Mouse (Mus musculus): ENCODE data around the gene Rbfox1. TPM values are rescaled to one million over a fixed set of nuclear protein-coding genes. Genes with fewer than 3 reads are reported as not detected.

Gene Rbfox1
- total RNA-seq, 2 experiments from 2014 or later = not detected

DNA sequence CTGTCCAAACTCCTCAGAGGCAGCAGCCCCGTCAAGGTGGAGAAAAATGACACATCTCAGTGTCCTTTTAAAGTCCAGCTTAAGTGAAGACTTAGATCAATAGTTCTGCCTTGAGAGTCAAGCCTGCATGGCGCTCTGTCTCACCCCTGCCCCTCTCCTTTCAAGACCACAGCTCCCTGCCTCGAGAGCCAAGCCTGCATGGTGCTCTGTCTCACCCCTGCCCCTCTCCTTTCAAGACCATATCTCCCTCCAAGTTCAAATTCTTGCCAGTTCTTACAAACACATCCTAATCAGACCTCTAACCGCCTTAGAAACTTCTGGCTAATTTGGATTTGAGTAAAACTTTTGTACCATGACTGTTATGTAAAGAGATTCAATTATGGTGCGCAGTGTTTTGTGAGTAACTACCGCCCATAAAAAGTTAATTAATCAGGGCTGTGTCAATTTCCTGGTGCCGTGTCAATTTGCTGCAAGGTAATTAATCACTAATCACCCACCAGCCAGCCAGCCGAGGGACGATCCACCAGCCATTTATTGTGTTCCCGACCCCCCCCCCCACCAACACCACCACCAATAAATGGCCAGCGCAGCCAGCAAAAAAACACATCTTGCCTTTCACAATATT, 1461.0 kb downstream of the Rbfox1 start:
- no peak for ATAC-seq (replicated peaks; ENCODE audit: low FRiP score, poor library complexity, severe bottlenecking)

DNA sequence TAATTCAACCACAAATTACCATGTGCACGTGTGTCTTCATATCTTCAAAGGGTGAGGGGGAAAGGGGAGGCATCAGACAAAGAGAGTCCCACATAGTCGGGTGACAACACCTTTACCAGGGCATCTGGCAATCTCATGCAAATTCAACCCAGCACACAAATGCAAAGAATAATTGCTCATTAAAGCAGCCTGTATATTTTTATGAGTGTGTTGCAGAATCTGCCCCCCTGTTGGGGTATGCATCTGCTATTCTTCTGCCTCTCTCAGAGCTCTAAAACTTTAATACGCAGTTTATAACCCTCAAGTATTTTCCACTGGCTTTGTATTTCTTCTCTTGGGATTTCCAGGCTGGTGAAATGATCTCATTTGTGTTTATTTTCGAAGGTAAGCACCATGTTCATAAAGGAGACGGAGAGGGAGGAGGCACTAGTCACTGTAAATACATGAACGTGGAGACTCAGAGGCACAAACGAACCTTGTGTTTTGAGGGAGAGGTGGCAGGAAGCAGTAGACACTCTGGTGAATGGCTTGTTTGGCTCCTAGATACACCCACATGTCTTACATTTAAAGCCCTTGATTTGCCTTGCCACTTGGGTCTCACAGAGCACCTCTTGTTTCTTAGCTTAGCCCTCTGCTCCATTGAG, 1462.5 kb downstream of the Rbfox1 start:
- ATAC-seq (replicated peaks; ENCODE audit: low FRiP score, poor library complexity, severe bottlenecking) = no peak

DNA sequence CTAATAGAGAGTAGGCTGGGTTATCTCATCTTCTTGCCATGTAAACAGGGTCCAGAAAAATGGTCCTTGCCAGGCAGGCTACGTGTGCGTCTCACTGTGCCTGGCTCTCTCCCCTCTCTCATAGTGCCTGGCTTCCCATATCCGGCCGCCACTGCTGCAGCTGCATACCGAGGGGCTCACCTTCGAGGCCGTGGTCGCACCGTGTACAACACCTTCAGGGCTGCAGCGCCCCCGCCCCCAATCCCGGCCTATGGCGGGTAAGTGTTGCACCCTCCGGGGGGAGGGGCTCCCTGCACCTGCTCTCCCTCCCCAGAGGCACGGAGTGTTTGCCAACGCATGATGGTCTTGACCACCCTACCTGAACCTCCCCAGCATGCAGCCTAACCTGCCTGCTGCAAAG, 1467.7 kb downstream of the Rbfox1 start:
- no peak for ATAC-seq (replicated peaks; ENCODE audit: low FRiP score, poor library complexity, severe bottlenecking)

DNA sequence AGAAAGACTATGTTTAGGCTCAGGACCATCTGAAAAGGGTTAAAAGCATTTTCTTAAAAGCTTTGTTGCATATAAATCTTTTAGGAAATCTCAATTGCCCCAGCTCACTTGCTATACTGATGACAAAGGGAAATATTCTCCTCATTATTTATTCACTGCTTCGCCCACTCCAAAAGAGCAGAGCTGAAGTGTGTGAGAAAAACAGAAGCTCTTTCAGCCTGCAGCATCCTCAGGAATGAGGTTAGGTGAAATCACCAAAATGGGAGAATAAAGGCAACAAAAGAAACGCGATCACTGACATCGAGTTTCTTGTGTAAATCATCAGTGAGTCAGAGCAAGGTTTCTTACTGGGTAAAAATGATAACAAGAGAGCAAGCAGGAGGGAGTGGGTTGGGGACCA, 1469.0 kb downstream of the Rbfox1 start:
- ATAC-seq (replicated peaks; ENCODE audit: low FRiP score, poor library complexity, severe bottlenecking) = no peak

DNA sequence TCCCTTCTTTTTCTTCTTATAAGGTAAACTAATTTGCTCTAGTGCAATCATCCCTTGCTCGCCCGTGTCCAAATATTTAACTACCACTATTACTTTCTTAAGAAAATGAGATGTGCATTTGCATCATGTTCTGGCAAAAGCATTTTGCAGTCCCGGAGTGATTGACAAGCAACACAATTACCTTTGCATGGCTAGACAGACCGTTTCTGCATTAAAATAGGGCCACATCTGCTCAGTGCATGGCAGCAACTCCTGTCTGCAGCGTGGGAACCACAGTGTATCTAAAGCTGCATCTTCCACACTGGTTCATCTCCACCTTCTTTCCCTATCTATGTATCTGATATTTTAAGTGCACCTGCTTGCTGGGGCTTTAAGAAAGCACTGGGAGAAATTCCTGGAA, 1473.9 kb downstream of the Rbfox1 start:
- no peak for ATAC-seq (replicated peaks; ENCODE audit: low FRiP score, poor library complexity, severe bottlenecking)

DNA sequence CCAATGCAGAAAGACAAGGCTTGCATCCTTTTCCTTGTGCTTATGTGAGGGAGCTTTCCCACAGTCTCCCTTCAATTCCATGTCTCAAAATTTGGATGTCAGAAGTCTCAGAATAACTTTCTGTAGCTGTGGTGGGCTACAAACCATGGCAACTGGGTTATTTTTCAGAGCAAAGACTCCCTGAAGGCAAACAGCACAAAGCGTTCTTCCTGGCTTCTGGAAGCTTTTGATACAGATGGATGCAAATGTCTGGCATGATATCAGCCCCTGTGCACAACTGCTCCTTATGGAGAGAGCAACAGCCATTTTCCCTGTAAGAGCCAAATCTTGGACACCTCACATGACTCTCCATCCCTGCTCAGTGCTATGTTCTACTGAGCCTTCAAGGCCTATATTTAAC, 1475.6 kb downstream of the Rbfox1 start:
- no peak for ATAC-seq (replicated peaks; ENCODE audit: low FRiP score, poor library complexity, severe bottlenecking)

DNA sequence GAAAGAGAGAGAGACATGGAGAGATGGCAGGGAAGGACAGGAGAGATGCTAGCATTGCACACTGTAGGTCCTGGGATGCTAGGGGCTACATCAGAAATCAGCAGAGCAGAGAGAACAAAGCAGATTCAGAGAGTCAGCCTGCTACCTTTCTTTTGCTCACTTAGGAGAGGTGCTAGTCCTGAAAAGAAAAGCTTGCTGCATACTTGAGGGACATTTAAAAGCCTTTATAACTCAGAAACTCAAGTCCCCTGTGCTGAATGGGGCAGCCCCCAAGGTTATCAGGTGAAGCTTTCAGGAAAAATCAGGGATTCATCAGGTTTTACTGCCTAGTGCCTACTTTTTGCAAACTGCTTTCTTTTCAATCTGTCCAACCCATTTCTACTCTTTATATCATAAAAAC, 1480.7 kb downstream of the Rbfox1 start:
- ATAC-seq (replicated peaks; ENCODE audit: low FRiP score, poor library complexity, severe bottlenecking) = no peak

DNA sequence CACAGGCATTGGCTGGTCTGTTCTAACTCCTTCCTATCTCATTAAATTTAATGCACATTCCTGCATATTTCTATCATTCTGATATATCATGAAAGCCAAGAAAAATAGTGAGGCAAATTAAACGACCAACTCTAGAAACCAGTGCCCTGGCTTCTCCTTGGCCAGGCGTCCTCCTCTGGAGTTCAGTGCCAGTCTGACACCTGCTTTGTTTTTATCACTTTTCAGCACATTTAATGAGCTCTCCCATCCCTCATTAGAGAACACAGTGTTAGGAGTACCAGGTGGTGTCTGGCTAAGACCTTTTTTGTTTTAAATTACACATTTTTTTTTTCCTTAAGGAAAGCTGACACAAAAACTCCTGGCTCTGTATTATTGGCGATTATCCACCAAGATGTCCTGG, 1489.0 kb downstream of the Rbfox1 start:
- no peak for ATAC-seq (replicated peaks; ENCODE audit: low FRiP score, poor library complexity, severe bottlenecking)

DNA sequence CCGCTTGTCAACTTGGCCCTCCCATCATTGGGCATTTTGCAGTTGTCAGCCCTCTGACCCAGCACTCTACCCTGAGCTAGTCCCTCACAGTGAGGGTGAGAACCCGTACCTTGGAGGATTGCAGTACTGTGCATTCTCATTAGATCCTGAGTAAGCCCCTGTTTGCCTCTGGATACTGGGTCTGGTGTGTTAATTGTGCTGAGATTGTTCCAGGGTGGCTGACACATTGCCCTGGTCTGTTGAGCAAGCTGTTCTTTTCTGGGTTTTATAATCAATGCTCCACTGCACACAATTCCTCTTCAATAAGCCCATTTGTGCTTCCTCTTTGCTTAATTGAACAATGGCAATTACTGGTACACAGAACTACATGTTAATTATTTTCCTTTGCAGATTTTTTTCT, 1489.5 kb downstream of the Rbfox1 start:
- ATAC-seq (replicated peaks; ENCODE audit: low FRiP score, poor library complexity, severe bottlenecking) = no peak

DNA sequence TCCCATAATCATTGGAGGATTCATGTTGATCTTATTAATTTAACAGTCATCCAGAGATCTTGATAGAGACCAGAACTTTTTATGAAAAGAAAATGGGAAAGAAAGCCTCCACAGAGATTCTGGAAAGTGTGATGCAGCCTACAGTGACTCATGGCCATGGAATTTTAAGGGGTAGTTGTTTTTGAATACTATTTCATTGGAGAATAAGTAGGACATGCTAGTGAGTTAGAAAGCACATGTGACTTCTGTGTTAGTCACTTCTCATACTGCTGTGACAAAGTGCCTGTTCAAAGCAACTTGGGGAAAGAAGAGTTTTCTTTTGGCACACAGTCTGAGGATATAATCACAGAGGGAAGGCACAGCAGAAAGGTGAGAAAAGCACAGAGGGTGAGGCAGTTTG, 1510.9 kb downstream of the Rbfox1 start:
- ATAC-seq (replicated peaks; ENCODE audit: low FRiP score, poor library complexity, severe bottlenecking) = no peak

DNA sequence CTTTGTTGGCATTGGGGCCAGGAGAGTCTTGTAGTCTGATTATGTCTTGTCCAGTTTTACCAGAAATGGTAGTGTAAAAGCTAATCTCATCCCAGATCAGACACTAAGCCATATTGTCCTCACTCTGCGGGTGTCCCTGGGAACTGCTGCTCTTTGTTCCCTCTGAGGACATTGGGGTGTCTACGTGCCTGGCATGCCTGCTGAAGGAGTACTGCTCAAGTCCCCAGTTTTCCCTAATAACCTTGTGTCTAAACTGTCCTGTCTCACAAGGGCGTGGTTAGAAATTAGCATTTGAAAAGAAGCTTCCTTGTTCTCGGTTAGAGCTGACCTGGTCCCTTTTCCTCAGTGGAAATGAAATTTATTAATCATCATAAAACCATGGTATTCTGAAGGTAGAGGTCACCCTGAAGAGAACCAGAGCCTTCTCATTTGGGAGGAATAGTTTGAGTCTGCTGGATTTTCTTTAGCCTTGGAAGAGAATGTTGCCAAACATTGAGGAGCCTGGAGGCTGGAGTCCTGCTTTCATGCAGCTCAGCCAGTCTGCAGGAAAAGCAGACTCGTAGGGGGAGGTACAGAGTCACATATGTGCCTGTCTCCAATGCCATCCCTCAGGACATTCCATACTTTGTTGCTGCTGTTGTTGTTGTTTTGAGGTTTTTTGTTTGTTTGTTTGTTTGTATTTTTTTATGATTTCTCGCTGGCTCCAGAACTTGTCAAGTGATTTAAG, 1519.8 kb downstream of the Rbfox1 start:
- no peak for ATAC-seq (replicated peaks; ENCODE audit: low FRiP score, poor library complexity, severe bottlenecking)

DNA sequence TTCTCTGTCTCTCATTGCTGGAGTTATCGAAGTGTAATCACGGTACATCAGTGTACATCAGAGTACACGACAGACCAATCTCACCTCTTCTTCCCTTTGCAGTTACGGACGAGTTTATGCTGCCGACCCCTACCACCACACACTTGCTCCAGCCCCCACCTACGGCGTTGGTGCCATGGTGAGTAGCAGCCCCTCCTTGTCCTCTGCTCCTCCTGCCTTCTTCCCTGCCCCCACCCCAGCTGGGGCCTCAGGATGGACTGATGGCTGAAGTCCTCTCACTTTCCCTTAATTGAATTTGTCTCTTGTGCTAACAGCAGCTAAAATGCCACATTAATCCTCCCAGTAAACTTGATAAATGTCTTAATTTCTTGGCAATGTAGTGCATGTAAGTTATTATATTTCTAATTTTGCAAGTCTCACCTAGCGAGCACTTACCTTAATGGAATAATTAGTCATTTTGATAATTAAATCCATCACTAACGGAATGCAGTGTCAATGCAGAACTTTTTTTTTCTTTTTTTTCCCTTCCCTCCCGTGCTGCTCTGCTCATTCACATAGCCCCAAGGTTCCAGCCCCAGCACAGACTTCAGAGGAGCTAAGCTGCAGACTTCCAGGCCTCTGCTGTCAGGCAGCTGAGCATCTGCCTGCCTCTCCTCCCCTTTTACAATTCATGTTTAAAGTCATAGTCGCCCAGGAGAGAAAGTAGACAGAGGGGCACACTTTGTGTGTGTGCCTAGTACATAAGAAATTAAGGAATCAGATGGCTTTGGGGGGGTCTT, 1522.9 kb downstream of the Rbfox1 start:
- no peak for ATAC-seq (replicated peaks; ENCODE audit: low FRiP score, poor library complexity, severe bottlenecking)

DNA sequence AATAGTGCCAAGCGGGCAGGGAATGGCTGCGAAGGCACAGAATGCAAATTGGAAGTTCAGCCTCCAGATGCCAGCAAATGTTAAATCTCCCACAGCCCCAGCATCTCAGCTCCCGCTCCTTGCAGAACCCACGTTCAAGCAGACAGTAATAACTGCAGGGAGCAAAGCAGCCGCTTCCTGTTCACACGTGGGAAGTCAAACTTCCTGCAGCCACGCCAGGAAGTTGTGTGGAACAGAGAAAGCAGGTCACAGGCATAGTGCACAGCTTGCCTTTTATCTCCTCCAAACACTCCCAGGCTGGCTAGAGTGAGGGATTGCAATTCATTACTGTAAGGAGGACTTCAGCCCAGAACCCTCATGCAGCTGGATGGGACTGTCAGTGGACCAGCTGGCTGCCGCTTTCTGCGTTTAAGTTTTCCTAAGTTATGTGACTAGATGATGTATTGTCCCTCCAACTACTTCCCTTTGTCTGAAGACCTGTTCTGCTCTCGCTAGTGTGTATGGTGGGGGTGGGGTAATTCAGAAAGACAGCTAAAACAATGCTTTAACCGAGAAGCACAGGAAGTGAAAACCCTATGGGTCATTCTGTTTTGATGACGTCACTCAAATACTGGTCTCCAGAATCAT, 1534.6 kb downstream of the Rbfox1 start:
- ATAC-seq (replicated peaks; ENCODE audit: low FRiP score, poor library complexity, severe bottlenecking) = no peak

DNA sequence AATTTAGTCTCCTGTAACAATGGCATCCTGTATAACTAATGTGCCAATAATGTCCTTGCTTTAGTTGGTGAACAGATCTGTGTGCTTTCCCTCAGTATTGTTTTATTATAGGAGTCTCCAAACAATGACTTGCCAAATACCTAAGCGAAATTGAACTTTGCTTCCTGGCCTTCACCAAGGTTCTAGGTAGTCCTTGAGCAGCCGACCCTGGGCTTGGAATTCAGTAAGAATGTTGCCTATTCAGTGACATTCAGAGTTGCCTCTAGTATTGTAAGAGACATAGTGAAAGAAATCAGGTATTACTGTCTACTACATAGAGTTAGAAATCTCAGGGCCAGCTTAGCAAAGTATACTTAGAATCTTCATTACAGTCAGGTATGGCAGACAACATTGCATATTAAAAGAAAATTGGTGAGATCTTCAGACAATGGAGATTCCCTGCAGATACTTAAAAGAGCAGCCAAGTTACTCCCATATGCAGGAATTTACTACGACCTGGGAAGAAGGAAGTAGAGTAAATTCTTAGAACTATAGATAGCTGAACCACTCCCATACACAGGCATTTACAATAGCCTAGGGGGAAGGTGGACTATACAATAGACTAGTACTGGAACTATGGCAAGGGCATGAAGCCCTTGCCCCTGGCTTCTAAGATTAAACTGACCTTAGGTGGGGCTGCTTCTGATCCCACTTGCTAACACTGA, 1540.4 kb downstream of the Rbfox1 start:
- no peak for ATAC-seq (replicated peaks; ENCODE audit: low FRiP score, poor library complexity, severe bottlenecking)

DNA sequence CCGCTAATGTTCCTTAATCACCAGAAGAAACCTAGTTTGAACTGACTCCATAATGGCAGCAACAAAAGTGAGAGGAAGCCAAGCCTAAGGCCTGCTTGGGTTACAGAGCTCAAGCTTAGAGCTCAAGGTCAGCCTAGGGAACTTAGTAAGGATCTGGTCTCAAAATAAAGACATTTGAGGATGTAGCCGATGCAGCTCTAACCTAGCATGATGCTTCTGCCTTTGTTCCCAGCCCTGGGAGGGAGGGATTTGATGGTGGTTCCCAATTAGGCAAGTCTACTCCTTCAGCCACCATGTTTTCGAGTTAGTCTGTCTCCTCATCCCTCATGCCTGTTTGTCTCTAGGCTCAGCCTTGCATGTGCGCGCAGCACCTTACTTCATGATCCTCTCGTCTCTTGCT, 1548.1 kb downstream of the Rbfox1 start:
- no peak for ATAC-seq (replicated peaks; ENCODE audit: low FRiP score, poor library complexity, severe bottlenecking)

DNA sequence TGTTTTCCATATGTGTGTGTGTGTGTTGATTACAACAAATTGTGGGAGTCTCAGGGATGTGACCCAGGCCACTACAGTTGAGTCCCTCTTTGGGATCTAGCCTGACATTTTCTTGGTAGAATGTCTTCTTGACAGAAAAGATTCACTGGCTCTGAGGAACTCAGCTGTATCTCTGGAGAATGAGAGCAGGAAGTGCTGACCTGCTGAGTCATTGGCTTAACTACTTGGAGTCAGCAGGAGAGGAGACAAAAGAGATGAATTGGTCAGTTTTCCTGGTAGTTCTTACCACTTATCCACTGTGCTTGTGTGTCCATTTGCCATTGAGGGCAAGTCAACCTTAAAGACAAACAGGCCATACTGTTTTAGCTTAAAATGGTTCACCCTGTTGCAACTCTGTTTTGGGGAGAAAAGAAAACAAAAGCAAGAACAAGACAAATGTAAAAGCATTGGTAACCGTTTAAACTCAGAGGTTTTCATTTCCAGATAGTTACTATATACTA, 1561.7 kb downstream of the Rbfox1 start:
- no peak for ATAC-seq (replicated peaks; ENCODE audit: low FRiP score, poor library complexity, severe bottlenecking)

DNA sequence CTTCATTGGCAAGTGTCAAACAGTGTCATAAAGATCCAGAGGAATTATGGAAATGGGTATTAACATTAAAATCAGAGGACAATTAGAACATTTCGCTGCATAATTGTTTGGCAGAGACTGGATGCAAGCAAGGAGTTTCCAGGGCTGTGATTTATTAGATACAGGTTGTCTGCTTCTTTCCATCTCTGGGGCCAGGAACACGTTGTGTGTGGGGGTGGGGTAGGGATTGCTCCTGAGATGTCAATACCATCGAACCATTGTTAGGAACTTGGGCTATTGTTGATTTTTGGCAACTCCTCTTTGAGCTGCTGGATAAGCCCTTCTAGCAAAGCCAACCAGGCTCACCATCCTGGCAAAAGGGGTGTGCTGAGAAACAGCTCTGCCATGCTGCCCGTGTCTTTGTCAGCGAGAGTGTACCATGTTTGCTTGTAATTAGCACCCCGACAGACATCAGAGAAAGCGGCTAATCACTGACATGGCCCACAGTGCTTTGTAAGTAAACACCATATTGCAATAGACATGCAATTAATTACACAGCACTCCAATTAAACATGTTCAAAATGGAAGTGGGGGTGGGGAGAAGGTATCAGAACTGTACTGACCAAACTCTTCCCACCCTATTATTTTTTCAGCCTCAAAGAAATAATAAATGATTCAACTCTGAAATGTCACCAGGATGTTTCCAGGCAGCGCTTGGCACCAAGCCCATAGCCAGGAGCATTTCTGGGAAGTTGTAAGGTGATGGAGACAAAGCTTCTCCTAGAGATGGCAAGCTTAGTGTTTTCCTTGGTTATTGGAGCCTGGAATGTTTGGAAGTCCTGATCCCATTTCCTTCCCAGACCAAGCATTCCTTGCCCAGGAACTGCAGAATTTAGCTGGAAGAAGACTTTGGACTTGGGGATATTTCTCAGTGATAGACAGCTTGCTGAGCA, 1562.8 kb downstream of the Rbfox1 start:
- ATAC-seq (replicated peaks; ENCODE audit: low FRiP score, poor library complexity, severe bottlenecking) = no peak

DNA sequence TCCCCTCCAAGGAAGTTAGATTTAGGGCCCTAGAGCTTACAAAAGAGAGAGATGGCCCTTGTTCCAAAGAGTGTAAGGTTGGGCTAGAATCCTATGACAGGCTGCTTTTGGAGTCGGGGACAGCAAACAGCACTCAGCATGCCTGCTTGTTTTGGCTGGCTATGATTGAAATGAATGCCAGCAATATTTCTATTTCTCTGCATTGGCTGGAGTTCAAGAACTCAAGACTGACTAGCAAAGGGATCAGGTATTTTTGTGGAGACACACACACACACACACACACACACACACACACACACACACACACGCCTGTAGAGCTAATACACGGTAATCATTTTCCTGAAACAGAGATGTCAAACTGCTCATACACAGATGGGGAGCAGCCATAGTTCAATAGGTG, 1566.0 kb downstream of the Rbfox1 start:
- ATAC-seq (replicated peaks; ENCODE audit: low FRiP score, poor library complexity, severe bottlenecking) = no peak
